Mouse (Mus musculus) pancreas, adult 10 weeks (tissue): ENCODE data around the gene Thsd1. TPM values are rescaled to one million over a fixed set of nuclear protein-coding genes. Genes with fewer than 3 reads are reported as not detected.

Experiments used
- polyA plus RNA-seq: library from polyadenylated mRNA; stranded (reverse); fragments of 350-450 nt; fragmentation: Illumina TruSeq; extraction: RNeasy Lipid Tissue Mini Kit (QIAGEN cat#74804); gene quantifications from one replicate; pipeline ENCODE4 v1.2.3, GENCODE M21; 2015; ENCODE audit warnings: low read depth, low replicate concordance; ENCODE audit not compliant: insufficient read depth

Gene Thsd1
- 2.5 TPM for polyA plus RNA-seq

DNA sequence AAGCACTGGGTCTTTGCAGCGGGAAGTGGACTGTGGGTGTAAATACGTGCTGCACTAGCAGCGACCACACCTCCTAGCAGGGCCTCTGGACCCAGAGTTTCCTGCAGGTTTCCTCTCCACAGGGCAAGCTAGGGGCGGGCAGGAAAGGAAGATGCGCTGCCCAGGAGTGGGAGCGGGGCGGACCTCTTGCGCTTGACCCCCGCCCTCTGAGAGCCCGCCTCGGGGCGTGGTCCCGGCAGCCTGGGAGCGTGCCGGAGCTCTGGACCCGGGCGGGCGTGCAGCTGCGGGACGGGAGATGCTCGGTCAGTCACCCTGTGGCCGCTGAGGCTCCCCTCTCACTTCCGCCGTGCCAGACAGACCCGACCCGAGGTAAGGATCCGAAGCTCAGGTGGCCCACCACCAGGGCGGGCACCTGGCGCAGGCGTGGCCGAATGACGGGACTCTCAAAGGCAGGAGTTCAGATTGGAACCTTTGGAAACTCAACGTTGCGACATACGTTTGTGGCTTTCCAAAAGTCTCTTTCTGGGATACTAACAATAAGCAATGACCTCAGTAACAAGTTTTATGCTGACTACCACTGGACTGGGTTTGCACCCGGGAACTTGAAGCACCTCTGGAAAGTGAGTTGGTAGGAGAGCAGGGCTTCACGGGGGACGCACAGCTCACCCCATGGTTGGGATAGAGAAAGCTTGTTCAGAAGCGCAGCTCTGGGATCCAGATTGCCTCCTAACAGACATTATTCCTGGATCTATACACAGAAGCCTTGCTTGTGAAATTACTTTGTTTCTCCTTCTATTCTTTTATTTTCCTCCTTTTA is at the start of gene Thsd1:
Gene Thsd1, plus strand, starts transcription at position 253 of the 817 bp plus-strand sequence.

DNA sequence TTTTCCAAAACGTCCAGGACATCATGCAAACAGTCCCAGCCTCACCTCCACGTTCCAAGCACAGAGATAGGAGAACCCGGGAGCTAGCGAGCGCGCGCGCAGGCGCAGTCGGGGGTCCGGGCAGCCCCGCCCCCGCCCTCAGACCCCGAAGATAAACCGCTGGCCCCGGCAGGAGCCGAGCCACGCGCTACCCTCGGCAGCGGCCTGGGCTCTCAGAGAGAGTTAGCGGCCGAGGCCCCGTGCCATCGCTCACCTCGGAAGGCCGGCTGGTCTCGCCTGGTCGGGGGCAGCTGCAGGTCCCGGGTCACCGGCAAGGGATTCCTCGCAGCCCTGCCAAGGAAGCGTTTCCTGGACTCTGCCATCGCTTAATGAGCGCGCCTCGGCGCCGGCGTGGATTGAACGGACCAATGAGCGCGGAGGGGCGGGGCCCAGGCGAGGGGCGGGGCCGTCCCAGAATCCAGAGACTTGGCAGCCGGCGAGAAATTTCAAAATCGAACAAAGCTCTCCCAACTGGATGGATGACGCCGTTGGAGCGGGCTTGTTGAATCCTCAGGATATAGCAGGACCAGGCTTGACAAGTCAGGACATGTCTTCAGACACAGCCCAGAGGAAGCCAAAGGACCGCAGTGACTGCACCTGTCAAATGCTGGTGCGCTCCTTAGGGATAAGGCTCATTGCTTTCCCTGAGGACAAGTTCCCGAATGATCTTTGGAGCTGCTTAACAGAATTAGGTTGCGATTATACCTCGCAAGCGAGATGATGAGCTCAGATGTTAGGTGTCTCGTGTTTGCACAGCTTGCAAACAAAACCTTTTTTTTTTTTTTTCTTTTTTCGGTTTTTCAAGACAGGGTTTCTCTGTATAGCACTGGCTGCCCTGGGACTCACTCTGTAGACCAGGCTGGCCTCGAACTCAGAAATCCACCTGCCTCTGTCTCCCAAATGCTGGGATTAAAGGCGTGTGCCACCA is 41.4 kb upstream of the Thsd1 start, which contains the start of gene Ckap2:
Gene Ckap2, minus strand, starts transcription at position 389 of the 967 bp plus-strand sequence.

DNA sequence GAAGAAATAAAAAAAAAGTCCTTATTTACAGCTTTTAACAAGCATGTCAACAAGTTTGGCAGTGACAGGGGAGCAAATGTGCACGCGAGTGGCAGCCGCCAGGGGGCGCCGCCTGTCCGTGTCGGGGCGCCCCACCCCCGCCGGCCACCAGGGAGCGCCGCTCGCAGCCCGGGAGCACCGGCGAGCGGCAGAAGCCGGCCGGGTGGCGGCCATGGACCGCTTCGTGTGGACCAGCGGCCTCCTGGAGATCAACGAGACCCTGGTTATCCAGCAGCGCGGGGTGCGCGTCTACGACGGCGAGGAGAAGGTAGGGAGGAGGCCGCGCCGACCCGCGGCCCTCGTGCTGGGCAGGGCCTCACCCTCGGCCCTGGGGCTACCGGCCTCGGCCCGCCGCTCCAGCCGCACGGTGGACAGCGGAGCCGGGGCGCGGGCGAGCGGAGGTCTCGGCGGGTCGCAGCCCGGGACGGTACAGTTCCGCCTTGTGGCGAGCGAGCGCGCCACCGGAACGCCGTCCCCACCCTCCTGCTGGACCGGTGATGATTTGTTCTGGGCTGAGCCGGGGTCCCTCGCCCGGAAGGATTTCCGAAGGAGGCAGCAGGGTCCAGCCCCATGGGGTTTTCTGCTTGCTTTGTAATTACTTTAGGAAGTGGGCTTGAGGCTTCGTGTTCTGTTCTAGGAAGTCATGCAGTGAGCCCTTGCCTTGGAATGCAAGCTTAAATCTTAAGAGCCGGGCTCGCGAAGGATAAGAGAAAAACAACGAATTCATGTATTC is 34.3 kb upstream of the Thsd1 start, which contains the start of gene Vps36:
Gene Vps36, plus strand, starts transcription at position 150 of the 772 bp plus-strand sequence.

DNA sequence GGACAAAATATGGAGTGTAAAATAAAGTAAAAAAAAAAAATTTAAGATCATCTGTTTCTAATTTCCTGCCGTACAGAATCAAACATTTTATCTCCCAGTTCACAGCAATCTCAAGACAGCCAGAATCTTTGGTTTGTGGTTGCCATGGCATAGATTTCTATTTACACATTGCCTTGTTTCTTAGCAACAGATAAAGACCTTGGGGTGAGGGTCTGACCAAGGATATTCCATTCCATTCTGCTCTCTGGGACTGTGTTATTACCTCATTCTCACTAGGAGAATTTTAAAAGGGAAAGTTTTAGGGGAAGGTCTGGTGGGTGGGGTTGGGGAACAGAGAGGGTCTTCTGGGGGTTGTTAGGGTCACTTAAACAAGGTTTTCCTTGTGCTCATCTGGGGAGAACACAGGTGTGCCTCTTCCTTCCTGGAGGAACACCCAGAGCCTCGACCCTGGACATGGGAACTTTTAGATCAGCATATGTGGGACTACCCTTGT is 55.9 kb downstream of the Thsd1 start, which contains the start of gene Tpte:
Gene Tpte, plus strand, starts transcription at position 443 of the 493 bp plus-strand sequence.

Other genes starting within 250 kb of the Thsd1 start
- 0.17 TPM for gene Atp7b, start 167.0 kb upstream of the Thsd1 start, polyA plus RNA-seq
- gene Alg11, start 166.6 kb upstream of the Thsd1 start, polyA plus RNA-seq: 2.9 TPM
- not detected for gene Nek5, start 102.3 kb upstream of the Thsd1 start, polyA plus RNA-seq
- 2.4 TPM for gene Nek3, start 60.9 kb upstream of the Thsd1 start, polyA plus RNA-seq
- not detected for gene Ckap2, start 41.5 kb upstream of the Thsd1 start, polyA plus RNA-seq
- 10.0 TPM for gene Vps36, start 34.5 kb upstream of the Thsd1 start, polyA plus RNA-seq
- gene Tpte, start 56.1 kb downstream of the Thsd1 start, polyA plus RNA-seq: not detected
- 3.0 TPM for gene Slc25a15, start 171.3 kb downstream of the Thsd1 start, polyA plus RNA-seq
- gene Mrps31, start 184.0 kb downstream of the Thsd1 start, polyA plus RNA-seq: 3.2 TPM